Mouse (Mus musculus): ENCODE measurements at regions not wholly inside any gene's neighbourhood (a gene's known extent, or its start where the extent isn't known, plus 50 kb on each side); places are given as distances from the start of the nearest gene placed in this dataset.
A peak's percentile ranks its signal among the peaks of the same experiment; 100 is the strongest.
"Not testable (repeated sequence)": the region's sequence is repeated elsewhere in the genome, so short reads cannot be mapped to it uniquely, and the experiment has no call there.

DNA sequence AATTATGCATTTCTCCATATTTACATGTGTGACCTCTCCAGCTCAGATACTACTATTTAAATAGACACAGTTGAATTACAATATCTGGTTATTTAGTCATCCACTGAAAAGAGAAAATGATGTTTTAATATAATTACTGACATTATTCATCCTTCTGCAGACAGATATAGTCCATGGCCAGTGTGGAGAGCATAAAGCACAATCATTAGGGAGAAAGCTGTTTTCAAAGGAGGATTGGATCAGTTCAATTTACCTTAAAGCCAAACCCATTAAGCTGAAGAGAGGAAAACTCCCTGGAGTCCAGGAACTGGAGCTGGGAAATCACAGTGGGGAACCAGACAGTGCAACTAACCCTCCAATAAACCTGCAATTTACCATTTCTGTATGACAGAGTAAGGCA, 339.8 kb upstream of the Rgs17 start:
- no peak for DNase-seq (ENCODE audit: low spot score)

- no peak for DNase-seq (ENCODE audit: low spot score)
Observed at GRCm38 (mm10) chr10:6265662-6266061, 343.5 kb upstream of the Rgs17 start.

- DNase-seq (ENCODE audit: low spot score): no peak
Observed at GRCm38 (mm10) chr10:6291388-6291787, 369.2 kb upstream of the Rgs17 start.

GRCm38 (mm10) chr10:6296621-6297020, 374.4 kb upstream of the Rgs17 start:
- no peak for DNase-seq (ENCODE audit: low spot score)

DNA sequence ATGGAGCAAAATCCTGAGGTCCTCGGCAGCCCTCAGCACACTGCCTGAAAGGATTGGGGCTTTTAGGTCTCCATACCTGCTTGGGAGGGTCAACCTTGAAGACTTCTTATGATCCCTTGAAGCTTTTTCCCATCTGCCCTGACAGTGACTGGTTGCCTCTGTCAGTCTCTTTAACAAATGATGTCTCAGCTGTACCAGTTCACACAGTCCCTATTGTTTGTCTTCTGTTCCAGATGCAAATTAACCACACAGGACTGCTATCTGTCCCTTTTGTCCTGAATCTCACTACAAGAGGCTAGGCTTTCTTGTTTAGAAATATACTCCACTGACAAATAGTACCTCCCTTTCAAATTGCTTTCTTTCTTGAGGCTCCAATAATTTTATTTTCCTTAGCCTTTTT, 375.6 kb upstream of the Rgs17 start:
- no peak for DNase-seq (ENCODE audit: low spot score)

DNA sequence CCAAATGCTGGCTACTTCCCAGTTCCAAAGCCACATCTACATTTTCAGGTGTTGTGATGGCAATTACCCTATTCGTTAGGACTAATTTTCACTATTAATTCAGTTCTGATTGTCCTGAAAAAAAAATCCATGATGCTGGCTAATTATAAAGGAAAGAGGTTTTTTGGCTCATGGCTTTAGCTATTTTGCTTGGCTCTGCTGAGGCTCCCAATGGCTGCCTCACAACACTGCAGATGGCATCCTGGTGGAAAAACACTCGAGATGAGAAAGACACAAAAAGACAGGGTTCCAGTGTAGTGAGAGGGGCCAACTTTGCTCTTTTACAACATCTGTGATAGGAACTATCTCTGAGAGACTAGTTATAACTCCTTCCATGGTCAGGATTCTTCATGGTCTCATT, 376.5 kb upstream of the Rgs17 start:
- no peak for DNase-seq (ENCODE audit: low spot score)

- DNase-seq (ENCODE audit: low spot score): no peak
Observed at GRCm38 (mm10) chr10:6301514-6301913, 379.3 kb upstream of the Rgs17 start.

DNA sequence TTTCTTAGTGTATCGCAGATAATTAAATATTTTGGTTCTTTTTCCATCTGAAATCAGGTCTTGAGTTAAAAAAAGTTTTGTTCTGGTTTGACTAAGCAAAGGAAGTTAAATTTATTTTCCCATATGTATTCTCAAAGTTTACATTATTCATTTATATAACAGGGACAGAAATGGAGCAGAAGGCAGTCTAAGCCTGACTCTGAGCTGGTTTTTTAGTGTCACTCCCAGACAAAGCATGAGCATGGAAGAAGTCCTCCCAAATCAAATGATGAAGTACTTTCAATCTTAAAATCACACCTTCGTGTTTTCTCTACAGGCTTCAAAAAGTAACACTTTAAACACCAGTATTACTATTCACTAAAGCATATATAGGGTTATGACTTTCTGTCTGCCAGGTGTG, 387.2 kb upstream of the Rgs17 start:
- DNase-seq (ENCODE audit: low spot score): no peak

GRCm38 (mm10) chr10:6341572-6341971, 416.7 kb upstream of the Oprm1 start:
- DNase-seq (ENCODE audit: low spot score): no peak

GRCm38 (mm10) chr10:6349216-6349615, 409.1 kb upstream of the Oprm1 start:
- not testable (repeated sequence) for DNase-seq (ENCODE audit: low spot score)

DNA sequence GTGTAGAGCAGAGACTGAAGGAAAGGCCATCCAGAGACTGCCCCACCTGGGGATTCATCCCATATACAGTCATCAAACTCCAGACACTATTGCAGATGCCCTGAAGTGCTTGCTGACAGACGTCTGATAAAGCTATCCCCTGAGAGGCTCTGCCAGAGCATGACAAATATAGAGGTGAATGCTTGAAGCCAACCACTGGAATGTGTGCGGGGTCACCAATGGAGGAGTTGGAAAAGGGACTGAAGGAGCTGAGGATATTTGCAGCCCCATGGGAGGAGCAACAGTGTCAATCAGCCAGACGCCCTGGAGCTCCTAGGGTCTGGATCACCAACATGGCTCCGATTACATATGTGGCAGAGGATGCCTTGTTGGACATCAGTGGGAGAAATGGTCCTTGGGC, 392.1 kb upstream of the Oprm1 start:
- DNase-seq (ENCODE audit: low spot score): no peak

DNA sequence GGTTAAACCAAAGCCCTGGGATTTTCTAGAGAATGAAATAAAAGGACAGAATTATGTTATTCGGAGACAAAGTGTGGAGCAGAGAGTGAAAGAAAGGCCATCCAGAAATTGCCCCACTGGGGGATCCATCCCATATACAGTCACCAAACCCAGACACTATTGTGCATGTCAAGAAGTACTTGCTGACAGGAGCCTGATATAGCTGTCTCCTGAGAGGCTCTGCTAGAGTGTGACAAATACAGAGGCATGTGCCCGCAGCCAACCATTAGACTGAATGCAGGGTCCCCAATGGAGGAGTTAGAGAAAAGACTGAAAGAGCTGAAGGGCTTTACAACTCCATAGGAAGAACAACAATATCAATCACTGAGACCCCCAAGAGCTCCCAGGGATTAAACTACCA, 386.6 kb upstream of the Oprm1 start:
- no peak for DNase-seq (ENCODE audit: low spot score)

DNA sequence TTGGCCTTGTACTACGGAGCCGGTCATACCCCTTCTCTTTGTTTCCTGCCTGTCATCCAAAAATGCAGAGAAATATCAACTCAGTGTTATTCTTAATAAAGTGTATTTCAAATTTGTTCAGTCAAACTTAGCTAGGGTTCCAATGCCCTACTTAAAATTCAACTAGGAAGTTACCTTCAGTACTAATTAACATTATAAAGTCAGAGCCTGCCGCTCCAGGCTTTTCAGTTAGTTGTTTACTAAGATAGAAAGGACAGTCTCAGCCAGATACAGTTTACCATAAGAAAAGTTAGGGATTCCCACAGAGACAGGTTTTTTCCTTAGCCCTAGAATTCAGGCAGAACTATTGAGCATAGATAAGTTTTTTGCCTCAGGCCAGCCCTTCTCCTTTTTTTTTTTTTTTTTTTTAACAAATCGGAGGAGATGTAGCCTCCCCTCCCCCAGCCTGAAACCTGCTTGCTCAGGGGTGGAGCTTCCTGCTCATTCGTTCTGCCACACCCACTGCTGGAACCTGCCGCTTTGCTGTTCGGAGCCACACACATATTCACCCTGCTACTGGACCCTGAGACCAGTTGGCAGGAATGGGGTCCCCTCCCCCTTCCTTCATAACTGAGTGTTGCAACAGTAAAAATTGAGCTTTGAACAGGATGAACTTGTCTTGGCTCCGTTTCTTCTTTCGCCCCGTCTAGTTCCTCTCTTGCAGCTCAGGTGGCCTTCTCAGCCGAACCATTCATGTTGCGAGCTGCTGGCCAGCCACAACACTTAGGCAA, 340.8 kb upstream of the Oprm1 start:
- not testable (repeated sequence) for DNase-seq (ENCODE audit: low spot score)

DNA sequence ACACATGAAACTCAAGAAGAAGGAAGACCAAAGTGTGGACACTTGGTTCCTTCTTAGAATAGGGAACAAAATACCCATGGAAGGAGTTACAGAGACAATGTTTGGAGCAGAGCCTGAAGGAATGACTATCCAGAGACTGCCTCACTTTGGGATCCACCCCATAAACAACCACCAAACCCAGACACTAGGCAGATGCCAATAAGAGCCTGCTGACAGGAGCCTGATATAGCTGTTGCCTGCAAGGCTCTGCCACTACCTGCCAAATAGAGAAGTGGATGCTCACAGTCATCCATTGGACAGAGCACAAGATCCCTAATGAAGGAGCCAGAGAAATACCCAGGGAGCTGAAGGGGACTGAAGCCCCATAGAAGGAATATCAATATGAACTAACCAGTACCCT, 340.1 kb upstream of the Oprm1 start:
- DNase-seq (ENCODE audit: low spot score): not testable (repeated sequence)

DNA sequence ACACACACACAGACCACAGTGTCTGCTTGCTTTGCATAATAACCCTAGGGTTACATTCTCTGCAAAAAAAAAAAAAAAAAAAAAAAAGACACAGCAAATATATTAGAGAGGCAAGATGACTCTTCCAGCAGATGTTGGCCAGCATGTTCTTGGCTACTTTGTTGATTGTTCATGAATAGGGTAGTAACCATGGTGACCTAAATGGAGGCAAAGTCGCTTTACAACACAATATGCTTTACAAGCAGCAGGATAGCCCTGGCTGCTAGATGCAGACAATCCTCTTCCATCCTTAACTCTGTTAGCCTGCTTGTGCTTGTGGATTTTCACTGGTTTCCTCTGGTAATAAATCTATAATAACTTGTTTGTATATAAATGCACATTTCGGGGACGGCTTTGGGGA, 292.5 kb upstream of the Oprm1 start:
- no peak for DNase-seq (ENCODE audit: low spot score)

GRCm38 (mm10) chr10:6480350-6480749, 278.0 kb upstream of the Oprm1 start:
- DNase-seq (ENCODE audit: low spot score): no peak

DNA sequence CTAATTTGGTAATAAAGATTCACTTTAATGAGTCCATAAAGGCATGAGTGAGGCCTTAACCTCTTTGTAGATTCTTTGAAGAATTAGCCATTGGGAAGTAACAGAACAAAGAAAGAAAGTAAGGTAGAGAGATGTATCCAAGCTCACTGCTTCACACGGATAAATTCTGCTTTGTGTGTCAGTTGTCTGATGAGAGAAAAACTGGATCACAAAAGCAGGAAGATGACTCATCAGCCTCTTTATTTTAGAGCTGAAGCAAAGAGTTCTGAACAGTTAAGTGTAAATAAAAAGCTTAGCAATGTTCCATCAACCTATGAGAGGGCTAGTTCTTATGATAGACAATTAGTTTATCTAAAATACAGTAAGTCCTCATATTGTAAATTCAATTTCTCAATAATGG, 269.7 kb upstream of the Oprm1 start:
- DNase-seq (ENCODE audit: low spot score): no peak

GRCm38 (mm10) chr10:6492694-6493093, 265.6 kb upstream of the Oprm1 start:
- DNase-seq (ENCODE audit: low spot score): no peak

DNA sequence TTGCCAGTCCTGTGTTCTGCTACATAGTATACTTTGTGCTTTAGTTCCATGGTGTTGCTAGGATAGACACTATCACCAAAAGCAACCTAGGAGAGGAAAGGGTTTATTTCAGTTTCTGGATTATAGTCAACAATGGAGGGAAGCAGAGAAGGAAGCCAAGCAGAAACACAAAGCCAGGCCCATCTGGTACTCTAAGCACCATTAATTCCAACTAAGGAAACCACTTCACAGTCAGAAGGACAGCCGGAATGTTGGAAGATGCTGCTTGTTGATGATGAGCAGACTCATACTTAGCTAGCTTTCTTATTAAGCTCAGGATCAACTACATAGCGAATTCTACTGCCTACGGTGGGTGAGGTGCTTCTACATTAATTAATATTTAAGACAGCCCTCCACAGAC, 263.2 kb upstream of the Oprm1 start:
- no peak for DNase-seq (ENCODE audit: low spot score)

GRCm38 (mm10) chr10:6514269-6514668, 244.0 kb upstream of the Oprm1 start:
- DNase-seq (ENCODE audit: low spot score): no peak

DNA sequence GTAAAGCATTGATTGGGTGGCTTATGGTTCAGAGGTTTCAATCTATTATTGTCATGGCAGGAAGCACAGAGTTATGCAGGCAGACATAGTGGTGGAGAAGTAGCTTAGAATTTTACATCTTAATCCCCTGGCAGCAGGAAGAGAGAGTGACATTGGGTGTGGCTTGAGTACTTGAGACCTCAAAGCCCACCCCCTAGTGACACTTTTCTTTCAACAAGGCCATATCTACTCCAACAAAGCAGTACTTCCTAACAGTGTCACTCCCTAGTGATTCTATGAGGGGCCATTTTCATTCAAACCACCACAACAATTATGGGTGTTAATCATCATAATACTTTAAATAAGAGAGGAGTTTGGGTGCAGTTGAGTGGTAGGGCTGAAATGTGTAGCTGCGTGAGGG, 195.8 kb upstream of the Oprm1 start:
- DNase-seq (ENCODE audit: low spot score): no peak

DNA sequence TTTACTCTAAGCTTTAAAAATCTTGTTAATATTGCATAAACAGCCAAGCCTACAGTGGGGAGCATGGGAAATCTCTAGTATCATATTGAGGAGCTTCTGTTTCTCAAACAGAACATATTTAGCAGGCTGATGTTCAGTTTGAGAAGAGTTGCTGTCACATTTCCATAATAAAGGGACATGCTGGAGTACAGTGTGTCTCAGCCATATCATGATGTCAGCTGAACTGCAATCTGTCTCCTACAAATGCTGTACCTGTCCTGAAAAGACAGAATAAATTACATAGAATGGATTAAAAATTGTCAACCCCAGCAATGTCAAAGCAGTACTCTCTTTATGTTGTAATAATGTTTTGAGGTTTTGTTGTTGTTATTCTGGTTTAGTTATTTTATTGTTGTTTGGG, 179.7 kb upstream of the Oprm1 start:
- peak; percentile 12 for DNase-seq (ENCODE audit: low spot score)

GRCm38 (mm10) chr10:6585821-6586220, 172.5 kb upstream of the Oprm1 start:
- not testable (repeated sequence) for DNase-seq (ENCODE audit: low spot score)

GRCm38 (mm10) chr10:6590211-6590610, 168.1 kb upstream of the Oprm1 start:
- no peak for DNase-seq (ENCODE audit: low spot score)

Measured in layer of hippocampus, adult 9-10 months (tissue).